Mouse (Mus musculus): Measurements from ENCODE around the gene Foxj3.

DNA sequence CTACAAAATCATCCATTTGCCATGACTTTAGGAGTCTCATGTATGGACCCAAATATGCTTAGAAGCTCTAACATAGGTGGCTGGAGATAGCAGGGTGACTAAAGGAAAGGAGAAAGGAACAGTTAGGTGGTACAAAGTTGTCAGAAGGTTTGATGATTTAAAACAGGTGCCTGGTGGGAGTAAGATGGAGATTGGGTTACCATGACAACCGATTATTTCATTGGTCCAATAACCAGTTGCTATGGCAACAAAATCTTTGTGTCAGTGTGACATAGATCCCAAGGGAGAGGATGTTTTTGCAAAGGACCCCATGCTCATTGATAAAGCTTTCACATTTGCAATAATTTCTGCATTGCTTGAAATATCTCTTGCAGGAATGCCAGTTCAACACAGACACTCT, 12.8 kb upstream of the Foxj3 start:
- no peak for TF ChIP-seq CTCF (IDR thresholded peaks at IDR 0.05; ENCODE audit: borderline replicate concordance, insufficient read depth, low read length)
- TF ChIP-seq POLR2A (IDR thresholded peaks at IDR 0.05; ENCODE audit: low read depth, low read length) = no peak
